Mouse (Mus musculus): ENCODE measurements around the gene Fam133b.

GRCm38 (mm10) chr5:3493968-3494367 lies 49.7 kb upstream of the Fam133b start:
- no peak for TF ChIP-seq EP300 (IDR thresholded peaks at IDR 0.05)
- TF ChIP-seq CTCF (IDR thresholded peaks at IDR 0.05): no peak
